Mouse (Mus musculus): ENCODE results near the gene Lingo3.

DNA sequence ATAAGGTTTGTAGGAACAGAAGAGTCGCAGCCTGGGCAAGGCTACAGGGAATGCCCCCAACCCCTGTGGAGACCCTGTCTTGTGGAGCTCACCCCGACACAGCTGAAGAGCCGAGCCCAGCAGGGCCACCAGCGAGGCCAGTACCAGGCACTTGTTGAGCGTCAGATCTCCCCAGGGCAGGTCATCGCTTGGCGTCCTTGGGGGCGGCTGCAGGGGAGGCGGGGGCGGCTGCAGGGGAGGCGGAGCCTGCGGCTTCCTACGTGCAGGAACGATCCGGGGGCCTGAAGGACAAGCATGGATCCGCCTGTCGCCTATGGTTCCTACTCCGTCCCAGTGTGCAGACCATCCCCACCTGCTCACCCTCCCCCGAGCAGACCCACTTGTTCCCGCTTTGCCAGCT lies 33.8 kb downstream of the Lingo3 start:
- TF ChIP-seq POLR2A (IDR thresholded peaks at IDR 0.05; ENCODE audit: borderline replicate concordance, low read depth, low read length) = no peak
- no peak for TF ChIP-seq CTCF (IDR thresholded peaks at IDR 0.05; ENCODE audit: low read depth, low read length)
